Mouse (Mus musculus) cerebellum, adult 11-12 months (tissue): ENCODE results near the gene Med24.
"Not testable (repeated sequence)": the region's sequence is repeated elsewhere in the genome, so short reads cannot be mapped to it uniquely, and the experiment has no call there.

ENCODE experiments used
- DNase-seq: peaks from one replicate; pipeline ENCODE4 v3.0.0; 2022

Med24 gene

DNA sequence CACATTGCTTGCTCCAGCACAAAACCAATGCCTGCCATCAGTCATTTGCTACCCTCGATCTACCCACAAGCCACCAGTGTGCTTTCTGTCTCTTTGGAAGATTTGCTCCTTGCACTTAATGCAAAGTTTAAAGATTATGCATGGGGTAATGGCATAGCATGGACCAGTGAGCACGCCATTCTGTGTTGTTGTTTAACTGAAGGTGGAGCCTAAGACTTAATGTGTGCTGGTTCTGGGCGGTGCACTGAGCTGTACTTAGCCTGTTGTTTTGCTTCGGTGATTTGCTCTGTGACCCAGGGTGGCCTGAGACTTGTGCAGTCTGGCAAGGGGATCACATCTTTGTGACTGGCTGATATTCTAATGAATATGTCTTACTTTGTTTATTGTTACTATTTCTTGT lies 42.3 kb downstream of the Med24 start:
- no peak for DNase-seq

DNA sequence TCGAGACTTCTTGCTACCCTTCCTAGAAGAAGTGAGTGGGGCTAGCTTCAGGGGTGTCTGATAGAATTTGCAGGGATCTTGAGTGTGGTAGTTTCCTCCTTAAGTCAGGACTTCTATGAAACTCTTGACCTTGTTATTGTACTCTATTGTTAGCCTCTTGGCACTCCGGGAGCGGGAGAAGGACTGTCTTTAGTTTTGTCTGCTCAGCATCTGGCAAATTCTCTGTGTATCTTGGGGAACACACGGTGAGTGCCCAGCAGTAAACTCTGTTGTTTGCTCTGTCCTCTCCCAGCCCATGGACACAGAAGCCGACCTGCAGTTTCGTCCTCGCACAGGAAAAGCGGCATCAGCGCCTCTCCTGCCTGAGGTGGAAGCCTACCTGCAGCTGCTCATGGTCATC lies 43.6 kb downstream of the Med24 start:
- DNase-seq: no peak

DNA sequence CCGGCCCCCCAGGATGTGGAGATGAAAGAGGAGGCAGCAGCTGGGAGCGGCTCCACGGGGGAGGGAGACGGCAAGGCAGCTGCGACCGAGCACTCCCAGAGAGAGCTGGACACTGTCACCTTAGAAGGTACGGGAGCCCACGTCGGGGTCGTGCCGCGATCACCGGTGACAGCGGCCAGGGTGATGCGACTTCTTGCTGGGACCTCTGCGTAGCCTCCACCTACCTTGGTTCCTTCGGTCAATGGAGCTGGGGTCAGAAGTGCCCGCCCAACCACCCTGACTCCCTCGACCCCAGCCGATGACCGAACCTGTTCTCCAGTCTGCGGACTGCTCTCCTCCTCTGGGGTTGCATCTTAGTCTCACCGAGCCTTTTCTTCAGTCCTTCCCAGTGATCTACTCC lies 46.4 kb downstream of the Med24 start:
- DNase-seq: no peak

DNA sequence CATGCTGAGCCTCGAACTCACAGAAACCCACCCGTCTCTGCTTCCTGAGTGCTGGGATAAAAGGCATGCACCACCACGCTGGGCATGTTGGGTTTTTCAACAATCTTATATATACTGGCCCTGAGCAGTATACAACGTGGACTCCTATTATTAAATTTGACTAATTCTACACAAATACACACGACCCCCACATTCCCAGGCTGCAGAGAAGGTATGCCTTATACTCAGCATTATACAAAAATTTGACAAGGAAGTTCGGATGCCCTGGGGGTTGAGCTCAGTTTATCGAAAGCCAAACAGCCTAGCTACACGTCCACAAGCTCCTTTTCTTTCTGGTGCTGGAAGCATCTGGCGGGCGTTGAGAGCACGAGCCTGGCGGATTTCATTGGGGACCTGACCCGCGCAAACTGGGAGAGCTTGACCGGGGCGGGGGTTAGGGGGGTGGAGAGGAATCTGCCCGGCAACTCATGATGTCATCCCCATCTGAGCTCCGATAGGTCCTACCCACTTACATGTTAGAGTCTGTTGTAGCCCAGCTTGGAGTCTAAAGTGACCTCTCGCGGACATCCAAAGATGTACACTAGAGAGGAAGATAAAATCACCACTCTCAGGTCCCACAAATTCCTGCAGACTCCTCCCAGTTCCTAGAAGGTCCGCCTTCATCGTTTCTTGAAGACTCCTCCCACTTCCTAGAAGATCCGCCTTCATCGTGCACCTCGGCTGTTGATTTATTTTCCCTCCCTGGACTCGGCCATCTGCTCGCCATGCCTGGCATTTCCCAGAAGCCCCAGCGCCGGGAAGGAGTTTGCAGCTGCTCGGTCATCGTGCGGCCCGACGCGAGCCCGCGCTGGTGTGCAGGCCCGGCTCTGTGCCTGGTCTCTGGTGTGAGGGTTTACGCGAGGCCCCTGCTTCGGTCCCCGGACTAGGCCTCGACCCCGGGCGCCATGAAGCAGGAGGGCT lies 47.2 kb downstream of the Med24 start, which contains the start of gene Psmd3:
Gene Psmd3, plus strand, starts transcription at position 769 of the 960 bp plus-strand sequence.
- peak; percentile 97 for DNase-seq

DNA sequence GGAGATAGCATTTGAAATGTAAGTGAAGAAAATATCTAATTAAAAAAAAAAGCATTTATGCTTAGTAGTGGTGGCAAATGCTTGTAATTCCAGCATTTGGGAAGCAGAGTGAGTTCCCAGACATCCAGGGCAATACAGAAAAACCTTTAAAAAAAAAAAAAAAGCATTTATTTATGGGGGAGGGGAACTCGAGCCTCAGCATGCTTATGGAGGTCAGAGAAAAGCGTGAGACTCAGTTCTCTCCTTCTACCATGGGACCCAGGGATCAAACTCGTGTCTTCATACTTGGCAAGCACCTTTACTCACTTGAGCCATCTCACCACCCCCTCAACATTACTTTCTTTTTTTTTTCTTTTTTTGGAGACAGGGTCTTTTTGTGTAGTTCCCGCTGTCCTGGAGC lies 48.0 kb downstream of the Med24 start:
- DNase-seq: no peak

DNA sequence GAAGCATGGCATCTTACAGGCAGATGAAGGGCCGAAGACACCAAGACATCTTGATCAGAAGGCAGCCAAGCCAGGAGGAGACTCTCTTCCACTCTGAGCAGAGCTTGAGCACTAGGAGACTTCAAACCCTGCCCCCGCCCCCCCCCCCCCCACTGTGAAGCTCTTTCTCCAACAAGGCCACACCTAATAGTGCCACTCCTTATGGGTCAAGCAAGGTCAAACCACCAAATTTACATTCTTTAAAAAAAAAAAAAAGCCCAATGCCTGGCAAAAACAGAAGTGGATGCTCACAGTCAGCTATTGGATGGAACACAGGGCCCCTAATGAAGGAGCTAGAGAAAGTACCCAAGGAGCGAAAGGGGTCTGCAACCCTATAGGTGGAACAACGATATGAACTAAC lies 48.6 kb downstream of the Med24 start:
- DNase-seq: not testable (repeated sequence)

DNA sequence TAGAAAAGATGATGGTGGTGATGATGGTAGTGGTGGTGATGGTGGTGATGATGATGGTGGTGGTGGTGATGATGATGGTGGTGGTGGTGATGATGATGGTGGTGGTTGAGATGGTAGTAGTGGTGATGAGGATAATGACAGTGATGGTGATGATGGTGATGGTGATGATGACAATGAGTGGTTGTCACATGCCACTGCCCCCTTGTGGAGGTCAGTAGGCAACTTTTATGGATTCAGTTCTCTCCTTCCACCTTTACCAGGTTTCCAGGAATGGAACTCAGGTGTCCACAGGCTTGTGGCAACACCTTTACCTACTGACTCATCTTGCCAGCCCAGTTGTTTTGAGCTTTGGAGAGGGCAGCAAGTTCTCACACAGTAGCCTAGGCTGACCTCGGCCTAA lies 49.2 kb downstream of the Med24 start:
- DNase-seq: peak; percentile 32

DNA sequence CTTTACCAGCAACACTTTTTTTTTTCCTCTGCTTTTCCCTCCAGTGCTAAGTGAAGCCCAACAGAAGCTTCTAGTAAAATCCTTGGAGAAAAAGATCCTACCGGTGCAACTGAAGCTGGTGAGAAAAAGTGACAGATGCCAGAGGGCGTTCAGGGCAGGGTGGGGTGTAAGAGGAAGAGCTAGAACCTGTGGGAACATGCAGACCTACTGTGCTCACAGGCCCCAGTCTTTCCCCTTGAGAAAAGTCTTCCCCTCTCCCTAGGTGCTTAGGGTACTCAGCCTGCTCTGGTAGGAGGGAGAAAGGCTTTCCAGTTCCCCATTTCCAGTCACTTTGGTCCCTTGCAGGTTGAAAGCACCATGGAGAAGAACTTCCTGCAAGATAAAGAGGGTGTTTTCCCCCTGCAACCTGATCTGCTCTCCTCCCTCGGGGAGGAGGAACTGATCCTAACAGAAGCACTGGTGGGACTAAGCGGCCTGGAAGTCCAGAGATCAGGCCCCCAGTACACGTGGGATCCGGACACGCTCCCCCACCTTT lies 53.3 kb downstream of the Med24 start:
- DNase-seq: no peak

DNA sequence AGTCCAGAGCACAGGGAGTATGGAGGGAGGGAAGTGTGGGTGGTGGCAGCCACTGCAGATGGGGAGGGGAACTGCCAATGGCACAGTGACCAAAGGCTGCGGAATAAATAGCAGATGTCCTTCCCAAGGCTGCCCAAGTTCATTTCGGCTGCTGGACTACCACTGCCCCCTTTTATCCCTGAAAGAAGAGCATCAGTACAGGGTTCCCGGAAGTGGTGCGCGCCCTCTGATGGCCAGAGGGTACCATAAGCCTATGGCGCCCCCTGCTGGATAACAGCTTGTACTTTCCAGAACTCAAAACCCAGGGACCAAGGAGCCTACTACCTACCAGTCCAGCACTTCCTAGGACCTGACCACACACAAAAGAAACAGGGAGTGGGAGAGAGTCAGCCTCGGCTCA lies 56.1 kb downstream of the Med24 start:
- peak; percentile 53 for DNase-seq

DNA sequence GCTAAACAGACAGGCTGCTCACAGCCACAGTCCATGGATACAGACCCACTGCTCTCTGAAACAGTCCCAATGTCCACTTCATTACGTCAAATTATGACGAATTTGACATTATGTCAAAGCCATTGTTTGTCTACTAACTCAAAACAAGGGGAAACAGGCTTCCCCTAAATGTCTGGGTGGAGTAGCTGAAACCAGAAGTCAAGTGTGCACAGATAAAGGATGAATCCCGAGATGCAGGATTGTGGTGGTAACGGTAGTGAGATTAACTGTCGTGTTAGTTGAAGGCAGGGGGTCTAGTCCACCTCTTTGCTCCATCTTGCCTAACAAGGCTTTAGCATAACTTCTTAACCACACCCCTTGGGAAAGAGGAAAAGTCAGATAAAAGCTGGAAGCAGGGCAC lies 56.8 kb downstream of the Med24 start:
- DNase-seq: no peak

DNA sequence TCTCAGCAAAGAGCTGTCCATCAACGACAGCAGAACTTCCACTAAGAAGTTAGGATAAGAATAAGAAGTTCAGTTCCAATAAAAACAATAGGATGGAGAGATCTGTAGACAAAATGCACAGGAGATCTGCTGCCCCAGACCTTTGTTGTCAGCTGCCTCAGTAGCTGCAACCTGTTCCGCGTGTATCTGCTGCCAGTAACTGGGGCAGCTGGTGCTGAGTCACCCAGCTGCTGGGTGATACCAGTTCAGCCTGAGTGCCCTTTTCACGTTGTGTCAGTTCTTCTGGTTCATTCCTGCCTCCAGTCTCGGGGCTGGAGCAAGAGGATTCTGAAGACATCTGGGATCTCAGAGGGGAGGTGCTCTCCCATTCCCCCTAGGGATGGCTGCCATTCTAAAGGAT lies 57.4 kb downstream of the Med24 start:
- DNase-seq: no peak

DNA sequence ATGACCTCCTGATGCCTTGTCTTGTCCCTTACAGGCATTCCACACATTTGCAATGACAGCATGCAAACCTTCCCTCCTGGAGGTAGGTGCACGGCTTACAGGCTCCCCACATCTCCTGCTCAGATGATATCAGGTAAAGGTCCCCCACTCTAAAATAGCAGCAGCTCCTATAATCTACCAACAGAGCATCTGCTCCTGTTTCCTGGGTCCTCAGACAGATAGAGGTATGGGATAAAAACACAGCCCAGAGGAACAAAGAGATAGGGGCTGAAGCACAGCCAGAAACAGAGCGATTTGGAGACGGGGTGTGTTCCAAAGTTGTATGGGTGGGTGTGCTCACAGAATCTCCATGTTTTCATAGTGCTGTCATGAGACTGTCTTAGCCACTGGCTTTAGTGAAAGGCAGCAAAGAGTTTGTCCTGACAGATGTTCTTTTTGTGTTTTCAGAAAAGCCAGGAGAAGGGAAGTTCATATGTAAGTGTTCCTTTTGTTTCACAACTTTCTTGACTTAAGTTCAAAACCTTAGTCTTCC lies 57.9 kb downstream of the Med24 start:
- no peak for DNase-seq

DNA sequence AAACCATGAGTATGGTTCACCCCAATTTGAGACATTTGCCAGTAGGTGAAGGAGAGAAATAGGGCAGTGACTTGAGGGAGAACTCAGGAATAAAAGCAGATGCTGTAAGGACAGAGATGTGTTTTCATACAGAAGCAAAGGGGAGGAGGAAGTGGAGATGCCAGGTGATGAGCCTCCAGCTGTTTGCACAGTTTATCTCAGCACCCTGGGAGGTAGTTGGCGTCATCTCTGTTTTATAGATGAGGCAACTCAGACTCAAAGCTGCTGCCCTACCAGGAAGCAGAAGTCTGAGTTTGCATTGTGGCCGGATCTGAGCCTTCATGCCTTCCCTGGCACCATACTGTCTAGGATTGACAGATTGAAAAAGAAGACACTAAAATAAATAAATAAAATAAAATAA lies 60.3 kb downstream of the Med24 start:
- no peak for DNase-seq

DNA sequence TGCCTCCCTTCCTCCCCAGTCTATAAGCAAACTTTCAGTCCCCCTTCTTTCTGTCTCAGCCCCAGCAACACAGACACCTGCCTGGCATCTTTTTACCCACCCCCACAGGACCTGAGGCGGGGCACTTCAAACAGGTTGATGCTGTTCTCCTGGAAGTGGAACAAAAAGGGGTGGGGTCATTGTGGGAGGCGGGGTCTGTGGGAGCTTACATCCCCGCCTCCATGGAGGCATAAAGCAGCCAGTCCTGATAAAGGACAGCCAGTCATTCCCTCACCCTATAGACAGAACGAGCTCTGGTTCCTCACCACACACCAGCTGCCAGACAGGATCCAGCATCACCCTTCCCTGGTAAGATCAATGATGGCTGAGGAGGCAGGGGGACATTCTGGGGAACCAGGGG lies 65.1 kb downstream of the Med24 start, which contains the start of gene Gsdma:
Gene Gsdma, plus strand, starts transcription at position 261 of the 400 bp plus-strand sequence.
- no peak for DNase-seq

DNA sequence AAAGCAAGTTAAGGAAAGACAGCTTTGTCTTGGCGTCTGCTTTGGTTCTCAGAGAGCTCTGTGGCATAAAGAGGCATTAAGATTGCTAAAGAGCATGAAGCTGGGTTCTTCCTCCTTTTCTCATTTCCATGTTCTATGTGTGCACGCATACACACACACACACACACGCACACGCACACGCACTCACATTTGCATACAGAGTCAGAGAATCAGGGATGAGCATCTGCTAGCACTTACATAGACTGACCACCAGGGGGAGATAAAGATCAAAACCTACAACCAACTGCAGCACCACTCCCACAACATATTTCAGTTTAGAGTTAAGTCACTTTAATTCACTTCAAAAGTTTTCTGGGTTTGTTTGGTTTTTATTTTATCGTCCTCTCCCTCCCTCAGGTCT lies 68.7 kb downstream of the Med24 start:
- no peak for DNase-seq

DNA sequence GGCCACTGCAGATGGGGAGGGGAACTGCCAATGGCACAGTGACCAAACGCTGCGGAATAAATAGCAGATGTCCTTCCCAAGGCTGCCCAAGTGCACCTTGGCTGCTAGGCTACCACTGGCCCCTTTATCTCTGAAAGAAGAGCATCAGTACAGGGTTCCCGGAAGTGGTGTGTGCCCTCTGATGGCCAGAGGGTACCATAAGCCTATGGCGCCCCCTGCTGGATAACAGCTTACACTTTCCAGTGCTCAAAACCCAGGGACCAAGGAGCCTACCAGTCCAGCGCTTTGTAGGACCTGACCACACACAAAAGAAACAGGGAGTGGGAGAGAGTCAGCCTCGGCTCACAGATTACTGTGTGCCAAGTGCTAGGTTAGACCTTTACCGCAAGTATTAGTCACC lies 74.2 kb downstream of the Med24 start:
- not testable (repeated sequence) for DNase-seq
